In the genomic region with DNA sequence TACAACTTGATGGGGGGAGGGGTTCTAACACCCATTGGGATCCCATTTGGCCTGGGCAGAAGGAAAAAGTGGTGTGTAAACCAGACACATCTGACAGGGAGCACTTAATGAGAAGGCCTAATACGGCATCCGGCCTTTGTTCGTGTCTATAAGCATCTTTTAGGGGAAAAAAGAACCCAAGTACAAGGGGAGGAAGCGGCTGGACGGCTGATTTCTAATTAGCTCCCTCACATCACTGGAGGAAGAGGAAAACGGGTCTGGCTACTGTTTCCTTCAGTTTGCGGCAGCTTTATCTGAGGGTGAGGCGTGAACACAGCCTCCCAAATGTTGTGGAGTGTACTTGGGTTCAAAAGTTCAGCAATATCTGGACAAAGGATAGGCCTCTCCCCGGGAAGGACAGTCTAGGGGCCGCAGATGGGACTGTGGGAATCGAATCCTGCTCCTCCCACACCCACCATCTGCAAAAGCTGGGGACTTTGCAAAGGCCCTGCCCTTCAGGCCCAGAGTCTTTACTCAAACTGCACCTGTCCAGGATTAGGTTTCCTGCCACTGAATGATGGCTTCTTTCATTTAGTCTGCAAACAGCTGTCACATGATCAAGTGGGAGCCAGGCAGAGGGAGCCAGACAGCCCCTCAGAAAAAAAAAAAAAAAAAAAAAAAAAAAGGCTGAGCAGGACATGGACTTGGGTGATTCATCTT, we compare ENCODE assay signal across 9 mouse cellular contexts.
DNase-seq lines count a peak whose midpoint lies in the region; ATAC-seq and TF ChIP-seq lines count a peak whose summit lies in the region.
"Had no signal": no experiment of that assay in that cellular context is flagged by ENCODE, and none has a peak within 500 bp of the region (broad histone marks: within the 10 kb centered on the region; RNA-seq: fewer than 3 reads in every experiment).

No protein-coding gene starts in this region.

- peak overlapping the region; percentile 29 for H3K9ac ChIP-seq in forebrain, embryonic 12.5 days
- no peak overlapping the region for H3K9ac ChIP-seq in liver, adult 2 months (ENCODE audit: low read depth, low read length)

- TF ChIP-seq CTCF in liver, adult 2 months (IDR thresholded peaks at IDR 0.05; ENCODE audit: low read depth, low read length): no peak
- no peak for TF ChIP-seq CTCF in olfactory bulb, adult 2 months (IDR thresholded peaks at IDR 0.05; ENCODE audit: insufficient read depth, low read depth, low read length)

- peak overlapping the region; percentile 95 for H3K27ac ChIP-seq in forebrain, embryonic 12.5 days
- H3K27ac ChIP-seq in hindbrain, embryonic 10.5 days: peak overlapping the region; percentile 87
- H3K27ac ChIP-seq in liver, adult 2 months (replicated peaks; ENCODE audit: insufficient read depth, low read depth, low read length): no peak overlapping the region
- 0 out of 2 replicates have a peak overlapping the region, but pooled peaks have one; percentile 1 for H3K27ac ChIP-seq in olfactory bulb, adult 2 months (ENCODE audit: insufficient read depth, low read depth, low read length)

- peak overlapping the region; percentile 11 for H3K4me2 ChIP-seq in forebrain, embryonic 12.5 days

- no peaks in the 10 kb centered on the region for H3K27me3 ChIP-seq in forebrain, embryonic 12.5 days
- no peaks in the 10 kb centered on the region for H3K27me3 ChIP-seq in hindbrain, embryonic 10.5 days (ENCODE audit: insufficient read depth, poor library complexity, severe bottlenecking)
- H3K27me3 ChIP-seq in liver, adult 2 months (ENCODE audit: control insufficient read depth, insufficient read depth, low read length): no peaks in the 10 kb centered on the region

- DNase-seq in adrenal gland, adult (ENCODE audit: inconsistent age in 2 of 2, low spot score in 1 of 2): peak; percentile 25 to 54
- no peak for DNase-seq in adrenal gland, postnatal 4 days (ENCODE audit: low spot score in 2 of 2)
- peak; percentile 72 for DNase-seq in hindbrain, embryonic 10.5 days (ENCODE audit: low spot score)
- DNase-seq in liver, adult 2 months (ENCODE audit: extremely low read depth, low read depth, low spot score): peak; percentile 19
- no peak for DNase-seq in cerebellum, adult 8-10 months

- peaks cover 66% of the 10 kb centered on the region for H3K4me1 ChIP-seq in forebrain, embryonic 12.5 days
- peaks cover 62% of the 10 kb centered on the region for H3K4me1 ChIP-seq in hindbrain, embryonic 10.5 days (replicated peaks)
- H3K4me1 ChIP-seq in liver, adult 2 months (ENCODE audit: control insufficient read depth, insufficient read depth, low read length): no peaks in the 10 kb centered on the region
- H3K4me1 ChIP-seq in olfactory bulb, adult 2 months (ENCODE audit: control insufficient read depth, insufficient read depth, low read length): peaks cover 14% of the 10 kb centered on the region

- no peak for TF ChIP-seq POLR2A in liver, adult 2 months (IDR thresholded peaks at IDR 0.05; ENCODE audit: extremely low read depth, insufficient read depth, low read length)
- TF ChIP-seq POLR2A in olfactory bulb, adult 2 months (IDR thresholded peaks at IDR 0.05; ENCODE audit: insufficient read depth, low read depth, low read length): no peak

- no peaks in the 10 kb centered on the region for H3K79me2 ChIP-seq in liver, adult 2 months (ENCODE audit: control insufficient read depth, insufficient read depth, low read length)

- no peaks in the 10 kb centered on the region for H3K36me3 ChIP-seq in forebrain, embryonic 12.5 days (replicated peaks)
- no peaks in the 10 kb centered on the region for H3K36me3 ChIP-seq in hindbrain, embryonic 10.5 days
- no peaks in the 10 kb centered on the region for H3K36me3 ChIP-seq in liver, adult 2 months (ENCODE audit: control insufficient read depth, insufficient read depth, low read length)

- no peaks in the 10 kb centered on the region for H3K9me3 ChIP-seq in forebrain, embryonic 12.5 days
- no peaks in the 10 kb centered on the region for H3K9me3 ChIP-seq in hindbrain, embryonic 10.5 days

- 4% methylated on average over 11 of the region's 11 CpGs for WGBS in forebrain, embryonic 12.5 days
- 25% methylated on average over 11 of the region's 11 CpGs for WGBS in hindbrain, embryonic 10.5 days
- WGBS in liver, adult 2 months: 63% methylated on average over 11 of the region's 11 CpGs
- WGBS in olfactory bulb, adult 2 months: 51% methylated on average over 11 of the region's 11 CpGs

- H3K4me3 ChIP-seq in forebrain, embryonic 12.5 days (replicated peaks): no peak overlapping the region
- peak overlapping the region; percentile 9; the same call in 1 of the 2 replicates for H3K4me3 ChIP-seq in hindbrain, embryonic 10.5 days
- H3K4me3 ChIP-seq in liver, adult 2 months (ENCODE audit: insufficient read depth, low read depth, low read length): no peak overlapping the region
- H3K4me3 ChIP-seq in olfactory bulb, adult 2 months (ENCODE audit: insufficient read depth, low read depth, low read length): no peak overlapping the region
- H3K4me3 ChIP-seq: erythroblast, embryonic 14.5 days had no signal

- ATAC-seq in forebrain, embryonic 12.5 days (ENCODE audit: low FRiP score): peak; percentile 73
- no peak for ATAC-seq in cerebellum, adult (ENCODE audit: insufficient number of reproducible peaks, low FRiP score, low TSS enrichment)

Comparison
In these comparisons a context has a peak if more than half of its experiments do, and no peak if none do; other contexts are left out.
1. DNase-seq: peak in adrenal gland, adult (2 of 2), hindbrain, embryonic 10.5 days (single experiment) and liver, adult 2 months (single experiment); none in adrenal gland, postnatal 4 days (0 of 2) and cerebellum, adult 8-10 months (single experiment).